Mouse (Mus musculus): ENCODE measurements around the gene Btbd11. TPM values are rescaled to one million over a fixed set of nuclear protein-coding genes. Genes with fewer than 3 reads are reported as not detected.

The Btbd11 gene
- polyA plus RNA-seq, 1 experiment, result 1.8 TPM

DNA sequence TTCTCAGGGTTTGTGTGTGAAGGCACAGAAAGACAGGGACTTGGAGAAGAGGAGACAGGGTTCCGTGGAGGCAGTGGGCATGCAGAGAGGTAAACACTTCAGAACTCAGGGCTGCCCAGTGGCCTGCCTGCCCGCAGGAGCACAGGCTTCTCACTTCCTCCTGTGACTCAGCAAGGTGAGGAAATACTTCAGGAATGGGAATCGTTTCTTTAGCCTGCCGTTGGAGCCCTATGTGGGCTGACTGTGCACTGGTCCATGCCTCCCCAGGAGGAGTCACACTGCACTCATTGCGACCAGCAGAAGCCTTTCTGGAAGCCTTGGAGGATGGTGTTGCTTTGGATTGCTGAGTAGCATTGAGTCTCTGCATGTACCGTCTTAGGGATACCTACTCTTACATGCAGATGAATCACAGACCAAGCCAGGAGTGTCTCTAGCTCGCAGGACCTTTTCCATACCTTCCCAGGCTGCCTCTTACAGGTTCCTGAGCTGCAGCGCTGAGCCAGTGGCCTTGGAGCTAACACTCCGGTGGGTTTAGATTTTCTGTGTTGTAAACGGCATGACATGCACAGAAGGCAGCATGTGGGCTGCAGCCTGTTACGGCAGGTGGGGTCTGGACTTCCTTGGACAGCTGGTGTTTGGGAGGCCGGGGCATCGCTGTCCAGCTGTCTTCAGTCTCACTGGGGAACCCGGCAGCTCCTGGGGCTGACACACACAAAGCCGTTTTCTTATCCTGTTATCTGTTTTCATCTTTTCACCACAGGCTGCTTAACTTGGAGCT, 34.4 kb downstream of the Btbd11 start:
- Histone ChIP-seq H3K4me3 (ENCODE audit: low read depth, low read length) (no peak overlapping the region), H3K36me3 (ENCODE audit: control insufficient read depth, insufficient read depth, low read length) (no peaks in the 10 kb centered on the region), H3K4me1 (ENCODE audit: control insufficient read depth, insufficient read depth, insufficient read length, low read length) (no peaks in the 10 kb centered on the region), H3K27me3 (ENCODE audit: control insufficient read depth, insufficient read depth, low read length) (no peaks in the 10 kb centered on the region), H3K27ac (ENCODE audit: insufficient read depth, low read depth, low read length) (no peak overlapping the region)
- no peak for TF ChIP-seq POLR2A (IDR thresholded peaks at IDR 0.05; ENCODE audit: low read depth, low read length)
- no peak for TF ChIP-seq CTCF (IDR thresholded peaks at IDR 0.05; ENCODE audit: extremely low read depth, insufficient read length, insufficient replicate concordance, low read depth, low read length)
- 47% methylated on average over 15 of the region's 15 CpGs for WGBS

DNA sequence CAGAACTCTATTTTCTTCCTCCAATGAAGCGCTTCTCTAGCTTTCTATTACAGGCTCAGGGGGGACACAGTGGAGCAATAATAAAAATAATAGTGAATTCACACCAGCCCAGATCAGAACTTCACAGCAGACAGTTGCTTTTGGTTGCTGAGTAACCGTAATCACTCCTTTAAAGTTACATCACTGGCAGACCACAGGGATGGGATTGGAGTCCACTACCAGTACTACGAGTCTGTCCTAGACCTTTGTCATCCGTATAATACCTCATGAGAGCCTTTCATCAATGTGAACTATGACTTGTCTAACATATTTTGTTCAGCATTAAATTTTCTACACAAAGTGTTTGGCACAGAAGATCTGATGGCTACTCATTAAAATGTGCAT, 35.0 kb downstream of the Btbd11 start:
- whole genome bisulfite sequencing, result 67% methylated on average over 4 of the region's 4 CpGs
- H3K27ac ChIP-seq (ENCODE audit: insufficient read depth, low read depth, low read length), result no peak overlapping the region
- H3K27me3 ChIP-seq (ENCODE audit: control insufficient read depth, insufficient read depth, low read length), result no peaks in the 10 kb centered on the region
- no peak overlapping the region for H3K4me3 ChIP-seq (ENCODE audit: low read depth, low read length)
- no peaks in the 10 kb centered on the region for H3K36me3 ChIP-seq (ENCODE audit: control insufficient read depth, insufficient read depth, low read length)
- H3K4me1 ChIP-seq (ENCODE audit: control insufficient read depth, insufficient read depth, insufficient read length, low read length), result no peaks in the 10 kb centered on the region
- TF ChIP-seq CTCF (IDR thresholded peaks at IDR 0.05; ENCODE audit: extremely low read depth, insufficient read length, insufficient replicate concordance, low read depth, low read length) (no peak), POLR2A (IDR thresholded peaks at IDR 0.05; ENCODE audit: low read depth, low read length) (no peak)

DNA sequence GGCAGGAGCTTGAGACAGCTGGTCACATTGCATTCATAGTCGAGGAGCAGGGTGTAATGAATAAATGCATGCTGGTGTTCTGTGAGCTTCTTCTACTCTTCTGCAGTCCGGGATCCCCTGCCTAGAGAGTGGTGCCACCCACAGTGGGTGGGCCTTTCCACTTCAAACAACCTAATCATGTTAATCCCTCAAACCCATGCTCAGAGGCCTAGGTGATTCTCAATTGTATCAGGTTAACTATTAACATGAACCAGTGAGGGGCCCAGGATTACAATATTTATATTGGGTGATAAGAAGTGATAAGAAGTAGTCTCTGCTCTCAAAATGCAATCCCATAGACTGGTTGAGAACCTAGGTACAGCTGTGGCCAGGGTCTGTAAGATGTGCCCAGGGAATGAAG, 39.1 kb downstream of the Btbd11 start:
- H3K4me3 ChIP-seq (ENCODE audit: low read depth, low read length), result no peak overlapping the region
- H3K27ac ChIP-seq (ENCODE audit: insufficient read depth, low read depth, low read length), result no peak overlapping the region
- no peaks in the 10 kb centered on the region for H3K36me3 ChIP-seq (ENCODE audit: control insufficient read depth, insufficient read depth, low read length)
- H3K4me1 ChIP-seq (ENCODE audit: control insufficient read depth, insufficient read depth, insufficient read length, low read length), result no peaks in the 10 kb centered on the region
- no peaks in the 10 kb centered on the region for H3K27me3 ChIP-seq (ENCODE audit: control insufficient read depth, insufficient read depth, low read length)
- no peak for TF ChIP-seq POLR2A (IDR thresholded peaks at IDR 0.05; ENCODE audit: low read depth, low read length)
- TF ChIP-seq CTCF (IDR thresholded peaks at IDR 0.05; ENCODE audit: extremely low read depth, insufficient read length, insufficient replicate concordance, low read depth, low read length), result no peak
- 53% methylated on average over 2 of the region's 2 CpGs for WGBS

DNA sequence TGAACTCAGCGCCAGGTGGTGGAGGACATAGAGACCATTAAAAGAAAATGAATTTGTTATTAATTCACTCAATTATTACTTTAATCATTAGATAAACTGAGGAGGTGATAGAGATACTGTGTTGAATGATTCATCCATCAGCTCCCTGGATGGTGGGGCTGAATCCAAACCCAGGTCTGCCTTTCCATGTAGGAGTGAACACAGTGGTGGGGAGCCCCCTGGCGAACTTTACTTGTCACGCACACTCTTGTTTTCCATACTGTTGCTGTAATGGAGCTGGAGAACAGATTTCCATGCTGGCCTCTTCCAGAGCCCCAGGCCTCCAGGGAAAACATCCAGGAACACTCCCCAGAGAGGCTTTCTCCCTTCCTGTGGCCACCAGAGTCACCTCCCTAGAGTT, 50.6 kb downstream of the Btbd11 start:
- no peaks in the 10 kb centered on the region for H3K36me3 ChIP-seq (ENCODE audit: control insufficient read depth, insufficient read depth, low read length)
- H3K27ac ChIP-seq (ENCODE audit: insufficient read depth, low read depth, low read length), result no peak overlapping the region
- H3K27me3 ChIP-seq (ENCODE audit: control insufficient read depth, insufficient read depth, low read length), result no peaks in the 10 kb centered on the region
- WGBS, result 92% methylated on average over 3 of the region's 3 CpGs
- H3K4me1 ChIP-seq (ENCODE audit: control insufficient read depth, insufficient read depth, insufficient read length, low read length), result no peaks in the 10 kb centered on the region
- no peak overlapping the region for H3K4me3 ChIP-seq (ENCODE audit: low read depth, low read length)
- TF ChIP-seq CTCF (IDR thresholded peaks at IDR 0.05; ENCODE audit: extremely low read depth, insufficient read length, insufficient replicate concordance, low read depth, low read length) (no peak), POLR2A (IDR thresholded peaks at IDR 0.05; ENCODE audit: low read depth, low read length) (no peak)

DNA sequence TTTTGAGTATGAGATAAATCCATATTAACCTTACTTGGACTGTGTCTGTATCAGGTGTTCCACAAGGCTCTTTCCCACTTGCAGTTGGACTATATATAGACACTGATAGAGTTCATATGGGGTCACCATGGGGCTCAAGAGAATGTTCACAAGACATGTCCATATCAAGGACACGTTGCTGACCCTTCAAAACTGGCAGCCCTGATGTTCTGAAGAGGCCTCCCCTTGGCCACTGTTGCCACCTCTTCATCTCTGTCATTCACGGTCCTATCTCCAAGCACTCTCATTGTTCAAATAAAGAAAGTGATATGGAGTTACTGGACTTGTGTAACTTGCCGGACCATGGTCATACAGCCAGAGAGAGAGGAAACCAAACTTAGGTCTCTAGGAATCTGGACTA, 56.8 kb downstream of the Btbd11 start:
- no peaks in the 10 kb centered on the region for H3K4me1 ChIP-seq (ENCODE audit: control insufficient read depth, insufficient read depth, insufficient read length, low read length)

DNA sequence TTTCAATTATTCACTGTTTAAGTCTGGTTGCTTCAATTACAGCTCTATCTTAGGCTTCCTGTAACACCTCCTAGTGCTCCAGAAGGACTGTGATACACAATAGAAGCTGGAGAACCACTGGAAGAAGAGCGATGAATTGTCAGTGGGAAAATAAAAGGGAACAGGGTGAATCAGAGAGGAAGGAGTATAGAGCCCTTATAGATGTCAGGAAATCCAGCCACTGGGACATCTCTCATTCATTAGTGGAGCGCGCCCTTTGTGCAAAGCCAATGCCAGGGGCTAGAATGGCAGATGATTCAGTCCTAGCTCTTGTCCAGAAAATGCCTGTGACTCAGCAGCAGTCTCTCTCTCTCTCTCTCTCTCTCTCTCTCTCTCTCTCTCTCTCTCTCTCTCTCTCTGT, 59.3 kb downstream of the Btbd11 start:
- Histone ChIP-seq H3K4me3 (ENCODE audit: low read depth, low read length) (no peak overlapping the region), H3K27me3 (ENCODE audit: control insufficient read depth, insufficient read depth, low read length) (no peaks in the 10 kb centered on the region), H3K4me1 (ENCODE audit: control insufficient read depth, insufficient read depth, insufficient read length, low read length) (no peaks in the 10 kb centered on the region), H3K36me3 (ENCODE audit: control insufficient read depth, insufficient read depth, low read length) (no peaks in the 10 kb centered on the region), H3K27ac (ENCODE audit: insufficient read depth, low read depth, low read length) (no peak overlapping the region)
- 93% methylated on average over 3 of the region's 3 CpGs for WGBS
- TF ChIP-seq POLR2A (IDR thresholded peaks at IDR 0.05; ENCODE audit: low read depth, low read length), result no peak
- no peak for TF ChIP-seq CTCF (IDR thresholded peaks at IDR 0.05; ENCODE audit: extremely low read depth, insufficient read length, insufficient replicate concordance, low read depth, low read length)

More for the DNA sequence above, 56.8 kb downstream of the Btbd11 start:
- H3K36me3 ChIP-seq (ENCODE audit: control insufficient read depth, insufficient read depth, low read length), result no peaks in the 10 kb centered on the region
- H3K27me3 ChIP-seq (ENCODE audit: control insufficient read depth, insufficient read depth, low read length), result no peaks in the 10 kb centered on the region
- no peak overlapping the region for H3K4me3 ChIP-seq (ENCODE audit: low read depth, low read length)
- H3K27ac ChIP-seq (ENCODE audit: insufficient read depth, low read depth, low read length), result no peak overlapping the region
- 57% methylated on average over 3 of the region's 3 CpGs for WGBS
- TF ChIP-seq CTCF (IDR thresholded peaks at IDR 0.05; ENCODE audit: extremely low read depth, insufficient read length, insufficient replicate concordance, low read depth, low read length) (no peak), POLR2A (IDR thresholded peaks at IDR 0.05; ENCODE audit: low read depth, low read length) (no peak)

DNA sequence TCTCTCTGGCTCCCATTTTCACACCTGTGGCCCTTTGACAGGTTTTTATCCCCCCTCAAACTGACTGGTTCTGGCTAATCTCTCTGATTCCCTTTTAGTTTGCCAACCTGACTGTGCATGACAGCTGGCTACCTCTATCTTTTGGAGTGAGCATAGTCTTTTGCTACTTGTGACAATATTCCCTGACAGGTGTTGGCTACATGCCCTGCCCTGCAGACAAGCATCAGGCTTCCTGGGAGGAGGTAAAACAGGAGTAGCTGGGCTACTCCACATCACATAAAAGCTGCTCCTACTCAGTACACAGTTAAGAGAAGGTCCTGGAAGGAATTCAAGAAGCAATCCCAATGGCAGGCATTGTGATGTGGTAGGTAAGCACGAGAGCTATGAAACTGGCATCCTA, 60.1 kb downstream of the Btbd11 start:
- 68% methylated on average over 1 of the region's 1 CpGs for WGBS
- Histone ChIP-seq H3K27ac (ENCODE audit: insufficient read depth, low read depth, low read length) (no peak overlapping the region), H3K36me3 (ENCODE audit: control insufficient read depth, insufficient read depth, low read length) (no peaks in the 10 kb centered on the region), H3K27me3 (ENCODE audit: control insufficient read depth, insufficient read depth, low read length) (no peaks in the 10 kb centered on the region), H3K4me3 (ENCODE audit: low read depth, low read length) (no peak overlapping the region), H3K4me1 (ENCODE audit: control insufficient read depth, insufficient read depth, insufficient read length, low read length) (no peaks in the 10 kb centered on the region)
- no peak for TF ChIP-seq CTCF (IDR thresholded peaks at IDR 0.05; ENCODE audit: extremely low read depth, insufficient read length, insufficient replicate concordance, low read depth, low read length)
- no peak for TF ChIP-seq POLR2A (IDR thresholded peaks at IDR 0.05; ENCODE audit: low read depth, low read length)

Data from small intestine, adult 2 months (tissue).